Mouse (Mus musculus) embryonic facial prominence, embryonic 14.5 days (tissue): ENCODE measurements around the gene Cybrd1. TPM values are rescaled to one million over a fixed set of nuclear protein-coding genes. Genes with fewer than 3 reads are reported as not detected.

Experiments
- ATAC-seq: fragments of 200-750 bp; cut with Nextera tagmentation; 2 replicates; pipeline ENCODE4 v1.8.0; 2017; ENCODE audit warnings: low read depth, moderate number of reproducible peaks, moderate TSS enrichment
- DNase-seq: peaks from one replicate; pipeline ENCODE4 v3.0.0-alpha.2; 2015; ENCODE audit warnings: low spot score
- H3K27ac ChIP-seq: fragments of 300-500 bp; sonication (generic); replicated peaks from 2 replicates; pipeline ENCODE4 v1.5.1; 2014; ENCODE audit warnings: low read depth, mild to moderate bottlenecking, low read length, moderate library complexity
- H3K27me3 ChIP-seq: fragments of 300-500 bp; sonication (generic); replicated peaks from 2 replicates; pipeline ENCODE4 v1.6.1; 2014; ENCODE audit warnings: low read length; ENCODE audit not compliant: control insufficient read depth, insufficient read depth
- H3K36me3 ChIP-seq: fragments of 300-500 bp; sonication (generic); 2 replicates; pipeline ENCODE4 v1.6.1; 2014; ENCODE audit warnings: low read length, mixed read lengths; ENCODE audit not compliant: control insufficient read depth, insufficient read depth
- H3K4me1 ChIP-seq: fragments of 300-500 bp; sonication (generic); 2 replicates; pipeline ENCODE4 v1.6.1; 2014; ENCODE audit warnings: antibody characterized with exemption, low read length; ENCODE audit not compliant: control insufficient read depth, insufficient read depth
- H3K4me2 ChIP-seq: fragments of 300-500 bp; sonication (generic); 2 replicates; pipeline ENCODE4 v1.6.1; 2014; ENCODE audit warnings: low read depth, mild to moderate bottlenecking, low read length, moderate library complexity, mixed read lengths
- H3K4me3 ChIP-seq: fragments of 300-500 bp; sonication (generic); 2 replicates; pipeline ENCODE4 v1.5.1; 2014; ENCODE audit warnings: low read depth, mild to moderate bottlenecking, low read length
- H3K9ac ChIP-seq: fragments of 300-500 bp; sonication (generic); 2 replicates; pipeline ENCODE4 v1.6.1; 2014; ENCODE audit warnings: low read depth, mild to moderate bottlenecking, low read length, moderate library complexity, mixed read lengths
- H3K9me3 ChIP-seq: fragments of 300-500 bp; sonication (generic); 2 replicates; pipeline ENCODE4 v1.6.1; 2016; ENCODE audit warnings: low read length; ENCODE audit not compliant: control insufficient read depth
- WGBS: fragments of 180-500 bp; shearing (Covaris S2); extraction: QIAGEN DNeasy Blood & Tissue Kit; methylation state at CpG from one replicate; pipeline ENCODE4 v1.1.7; 2014; 5-methylcytosine and 5-hydroxymethylcytosine counted together
- polyA plus RNA-seq: library from polyadenylated mRNA; unstranded; fragments of >200 nt; fragmentation: Nextera tagmentation; extraction: Ambion mirVana; gene quantifications from 2 replicates; pipeline ENCODE4 v1.2.1, GENCODE M21; 2014

The Cybrd1 gene
- polyA plus RNA-seq = 4.5 and 4.6 TPM in 2 replicates

- Histone ChIP-seq H3K27me3 (no peaks in the 10 kb centered on the region; the same call in 1 of the 2 replicates), H3K9me3 (no peaks in the 10 kb centered on the region), H3K4me2 (peak within 1 kb of the TSS; percentile 91), H3K4me3 (peak within 1 kb of the TSS; percentile 58), H3K27ac (no peak within 1 kb of the TSS), H3K4me1 (peaks cover 10% of the 10 kb centered on the region; the same call in 1 of the 2 replicates), H3K36me3 (no peaks in the 10 kb centered on the region), H3K9ac (peak within 1 kb of the TSS; percentile 74)
- DNase-seq (peak; percentile 52), ATAC-seq (peak; percentile 75)
- WGBS = 1% methylated on average over 38 of the region's 60 CpGs
These were observed at the start of gene Cybrd1 for GRCm38 (mm10) chr2:71117797-71118708. Gene Cybrd1, plus strand, starts transcription at chr2:71117923.

GRCm38 (mm10) chr2:71071601-71072000, 46.1 kb upstream of the Cybrd1 start:
- ATAC-seq = no peak
- DNase-seq = no peak
- Histone ChIP-seq H3K36me3 (peaks cover 11% of the 10 kb centered on the region; the same call in 1 of the 2 replicates), H3K9me3 (no peaks in the 10 kb centered on the region), H3K4me3 (no peak overlapping the region), H3K27me3 (no peaks in the 10 kb centered on the region), H3K9ac (no peak overlapping the region), H3K27ac (no peak overlapping the region), H3K4me2 (no peak overlapping the region), H3K4me1 (no peaks in the 10 kb centered on the region)
- 97% methylated on average over 4 of the region's 4 CpGs for WGBS

- H3K9me3 ChIP-seq = no peaks in the 10 kb centered on the region
- H3K9ac ChIP-seq = no peak overlapping the region
- no peaks in the 10 kb centered on the region for H3K4me1 ChIP-seq
- H3K27ac ChIP-seq = no peak overlapping the region
- H3K36me3 ChIP-seq = peaks cover 11% of the 10 kb centered on the region; the same call in 1 of the 2 replicates
- H3K4me3 ChIP-seq = no peak overlapping the region
- H3K4me2 ChIP-seq = no peak overlapping the region
- ATAC-seq (no peak), DNase-seq (no peak)
- no peaks in the 10 kb centered on the region for H3K27me3 ChIP-seq
- WGBS = 84% methylated on average over 3 of the region's 3 CpGs
These were observed 44.4 kb upstream of the Cybrd1 start for GRCm38 (mm10) chr2:71073330-71073729.

- no peak overlapping the region for H3K4me2 ChIP-seq
- H3K27me3 ChIP-seq = no peaks in the 10 kb centered on the region
- no peak overlapping the region for H3K27ac ChIP-seq
- no peak for ATAC-seq
- no peaks in the 10 kb centered on the region for H3K9me3 ChIP-seq
- no peak for DNase-seq
- H3K9ac ChIP-seq = no peak overlapping the region
- peaks cover 11% of the 10 kb centered on the region; the same call in 1 of the 2 replicates for H3K36me3 ChIP-seq
- WGBS = 87% methylated on average over 3 of the region's 3 CpGs
- no peak overlapping the region for H3K4me3 ChIP-seq
- H3K4me1 ChIP-seq = no peaks in the 10 kb centered on the region
These were observed 43.9 kb upstream of the Cybrd1 start for GRCm38 (mm10) chr2:71073828-71074227.

GRCm38 (mm10) chr2:71082416-71082815, 35.3 kb upstream of the Cybrd1 start:
- Histone ChIP-seq H3K36me3 (peaks cover 23% of the 10 kb centered on the region), H3K4me3 (no peak overlapping the region), H3K27ac (no peak overlapping the region), H3K4me1 (no peaks in the 10 kb centered on the region), H3K9me3 (no peaks in the 10 kb centered on the region), H3K9ac (no peak overlapping the region), H3K27me3 (no peaks in the 10 kb centered on the region), H3K4me2 (no peak overlapping the region)
- ATAC-seq (no peak), DNase-seq (peak; percentile 73)
- WGBS = 53% methylated on average over 7 of the region's 7 CpGs

GRCm38 (mm10) chr2:71083454-71084193, 34.1 kb upstream of the Cybrd1 start:
- DNase-seq (no peak), ATAC-seq (no peak)
- H3K9ac ChIP-seq = no peak overlapping the region
- no peak overlapping the region for H3K27ac ChIP-seq
- 89% methylated on average over 6 of the region's 6 CpGs for WGBS
- no peak overlapping the region for H3K4me3 ChIP-seq
- H3K4me2 ChIP-seq = no peak overlapping the region
- no peaks in the 10 kb centered on the region for H3K27me3 ChIP-seq
- no peaks in the 10 kb centered on the region for H3K9me3 ChIP-seq
- H3K4me1 ChIP-seq = no peaks in the 10 kb centered on the region
- peaks cover 32% of the 10 kb centered on the region for H3K36me3 ChIP-seq

- no peak overlapping the region for H3K27ac ChIP-seq
- DNase-seq = no peak
- WGBS = 46% methylated on average over 3 of the region's 3 CpGs
- no peak overlapping the region for H3K4me2 ChIP-seq
- H3K9me3 ChIP-seq = no peaks in the 10 kb centered on the region
- no peaks in the 10 kb centered on the region for H3K4me1 ChIP-seq
- no peak for ATAC-seq
- no peaks in the 10 kb centered on the region for H3K27me3 ChIP-seq
- H3K4me3 ChIP-seq = no peak overlapping the region
- H3K9ac ChIP-seq = no peak overlapping the region
- peaks cover 44% of the 10 kb centered on the region for H3K36me3 ChIP-seq
These were observed 28.0 kb upstream of the Cybrd1 start for GRCm38 (mm10) chr2:71089766-71090165.

- peaks cover 44% of the 10 kb centered on the region for H3K36me3 ChIP-seq
- 67% methylated on average over 4 of the region's 4 CpGs for WGBS
- no peak for ATAC-seq
- H3K4me1 ChIP-seq = no peaks in the 10 kb centered on the region
- no peak overlapping the region for H3K4me2 ChIP-seq
- H3K27ac ChIP-seq = no peak overlapping the region
- H3K27me3 ChIP-seq = no peaks in the 10 kb centered on the region
- H3K9me3 ChIP-seq = no peaks in the 10 kb centered on the region
- no peak overlapping the region for H3K4me3 ChIP-seq
- DNase-seq = no peak
- no peak overlapping the region; the same call in 1 of the 2 replicates for H3K9ac ChIP-seq
These were observed 26.9 kb upstream of the Cybrd1 start for GRCm38 (mm10) chr2:71090660-71091445.
